Mouse (Mus musculus): ENCODE data around the gene Bbs4.

Gene Bbs4

GRCm38 (mm10) chr9:59291688-59292492 is 61.4 kb downstream of the Bbs4 start:
- no peak for DNase-seq

GRCm38 (mm10) chr9:59290957-59291687 is 62.2 kb downstream of the Bbs4 start, which contains the start of gene Adpgk:
Gene Adpgk (plus strand): TSS chr9:59291558.
- DNase-seq, result peak; percentile 99

GRCm38 (mm10) chr9:59289529-59290115 is 63.7 kb downstream of the Bbs4 start:
- no peak for DNase-seq

GRCm38 (mm10) chr9:59288685-59289410 is 64.5 kb downstream of the Bbs4 start:
- DNase-seq, result no peak

- DNase-seq, result no peak
These were observed 65.2 kb downstream of the Bbs4 start for GRCm38 (mm10) chr9:59288058-59288457.

- DNase-seq, result no peak
These were observed 67.7 kb downstream of the Bbs4 start for GRCm38 (mm10) chr9:59285614-59286013.

GRCm38 (mm10) chr9:59282683-59282986 is 70.7 kb downstream of the Bbs4 start:
- DNase-seq, result no peak

GRCm38 (mm10) chr9:59281871-59282682 is 71.2 kb downstream of the Bbs4 start:
- DNase-seq, result peak; percentile 73

- no peak for DNase-seq
These were observed 72.4 kb downstream of the Bbs4 start for GRCm38 (mm10) chr9:59280888-59281287.

- no peak for DNase-seq
These were observed 74.6 kb downstream of the Bbs4 start for GRCm38 (mm10) chr9:59278694-59279093.

GRCm38 (mm10) chr9:59278199-59278598 is 75.1 kb downstream of the Bbs4 start:
- DNase-seq, result no peak

GRCm38 (mm10) chr9:59274846-59275455 is 78.4 kb downstream of the Bbs4 start:
- DNase-seq, result no peak

GRCm38 (mm10) chr9:59273199-59273598 is 80.1 kb downstream of the Bbs4 start:
- DNase-seq, result no peak
